Mouse (Mus musculus): Measurements from ENCODE around the gene Mast3. TPM values are rescaled to one million over a fixed set of nuclear protein-coding genes. Genes with fewer than 3 reads are reported as not detected.
A peak's percentile ranks its signal among the peaks of the same experiment; 100 is the strongest.

The Mast3 gene
- polyA plus RNA-seq, 1 experiment: 32.5 TPM

DNA sequence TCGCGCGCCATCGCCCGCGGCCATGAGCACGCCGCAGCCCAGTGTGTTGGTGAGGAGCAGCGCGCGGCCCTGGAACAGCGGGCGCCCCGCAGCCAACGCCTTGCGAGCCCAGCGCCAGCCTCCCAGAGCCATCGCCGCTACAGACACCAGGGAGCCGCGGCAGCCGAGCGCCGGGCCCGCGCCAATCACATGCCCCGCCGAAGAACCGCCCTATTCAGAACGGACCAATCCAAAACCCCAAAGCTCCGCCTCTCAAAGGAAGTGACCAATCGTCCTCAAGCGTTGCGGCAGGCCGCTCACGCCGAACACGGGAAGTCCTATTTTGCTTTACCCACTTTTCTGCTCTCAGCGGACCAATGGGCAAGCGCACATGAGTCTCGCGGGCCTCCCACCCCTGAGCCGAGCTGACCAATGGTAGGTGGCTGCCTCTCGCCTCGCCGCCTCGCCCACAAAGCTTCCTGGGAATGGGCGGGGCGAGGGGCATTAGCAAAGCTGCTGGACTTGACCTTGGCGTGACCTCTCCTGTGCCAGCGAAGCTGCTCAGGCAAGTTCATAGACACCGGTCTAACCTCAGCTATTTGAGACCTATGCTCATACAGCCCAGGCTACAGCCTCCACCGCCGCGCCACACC is 44.0 kb downstream of the Mast3 start, which contains the start of gene Mpv17l2:
Gene Mpv17l2 (minus strand): TSS at position 172 of the 632 bp plus-strand sequence.
- Histone ChIP-seq H3K4me3 (ENCODE audit: insufficient read depth, poor library complexity, severe bottlenecking) (peak within 1 kb of the TSS; percentile 60), H3K79me2 (ENCODE audit: control insufficient read depth, insufficient read depth) (peaks cover 25% of the 10 kb centered on the region), H3ac (ENCODE audit: control insufficient read depth, insufficient read length, low read depth) (peak within 1 kb of the TSS; percentile 80), H3K27me3 (ENCODE audit: control insufficient read depth, insufficient read depth, insufficient read length) (no peaks in the 10 kb centered on the region), H3K36me3 (ENCODE audit: control insufficient read depth, insufficient read depth) (peaks cover 28% of the 10 kb centered on the region), H3K79me3 (ENCODE audit: low read depth) (peaks cover 5% of the 10 kb centered on the region)
- TF ChIP-seq MYOG (IDR thresholded peaks at IDR 0.05; ENCODE audit: control insufficient read depth, extremely low read depth, insufficient read length) (no peak), USF1 (IDR thresholded peaks at IDR 0.05; ENCODE audit: low read depth) (peak; percentile 47), MAX (IDR thresholded peaks at IDR 0.05) (peak; percentile 69)

DNA sequence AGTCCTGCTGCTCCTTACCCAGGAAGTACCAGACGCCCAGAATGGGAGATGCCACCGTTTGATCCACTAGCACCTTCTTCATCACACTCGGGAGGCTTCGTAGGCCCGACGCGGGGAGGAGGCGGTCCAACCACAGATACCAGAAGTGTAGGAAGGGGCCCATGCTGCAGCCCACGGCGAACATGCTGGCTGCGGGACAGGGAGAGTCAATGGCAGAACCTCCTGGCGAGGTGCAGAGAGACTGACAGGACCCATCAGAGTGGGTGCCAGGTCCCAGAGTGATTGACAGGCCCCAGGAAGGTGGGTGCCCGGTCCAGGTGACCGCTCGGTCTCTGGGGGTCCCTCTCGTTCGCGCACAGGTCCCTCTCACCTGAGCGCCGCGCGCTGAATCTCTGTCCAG is 44.5 kb downstream of the Mast3 start:
- Histone ChIP-seq H3K36me3 (ENCODE audit: control insufficient read depth, insufficient read depth) (peaks cover 28% of the 10 kb centered on the region), H3K79me2 (ENCODE audit: control insufficient read depth, insufficient read depth) (peaks cover 24% of the 10 kb centered on the region), H3ac (ENCODE audit: control insufficient read depth, insufficient read length, low read depth) (peak overlapping the region; percentile 80), H3K4me3 (ENCODE audit: insufficient read depth, poor library complexity, severe bottlenecking) (peak overlapping the region; percentile 60), H3K27me3 (ENCODE audit: control insufficient read depth, insufficient read depth, insufficient read length) (no peaks in the 10 kb centered on the region), H3K79me3 (ENCODE audit: low read depth) (peaks cover 4% of the 10 kb centered on the region)
- TF ChIP-seq MYOD1 (IDR thresholded peaks at IDR 0.05; ENCODE audit: control insufficient read depth, insufficient read length, low read depth) (no peak), FOSL1 (IDR thresholded peaks at IDR 0.05; ENCODE audit: insufficient read depth, low read length, poor library complexity, severe bottlenecking) (no peak), MYOG (IDR thresholded peaks at IDR 0.05; ENCODE audit: control insufficient read depth, extremely low read depth, insufficient read length) (no peak), MAX (IDR thresholded peaks at IDR 0.05) (no peak), CEBPB (IDR thresholded peaks at IDR 0.05; ENCODE audit: low read depth) (no peak), USF1 (IDR thresholded peaks at IDR 0.05; ENCODE audit: low read depth) (no peak), CTCF (IDR thresholded peaks at IDR 0.05; ENCODE audit: control insufficient read depth, insufficient read depth, insufficient read length) (no peak)

GRCm38 (mm10) chr8:70758616-70759561 is 46.0 kb downstream of the Mast3 start:
- H3K4me3 ChIP-seq (ENCODE audit: insufficient read depth, poor library complexity, severe bottlenecking): no peak overlapping the region
- no peak overlapping the region for H3ac ChIP-seq (ENCODE audit: control insufficient read depth, insufficient read length, low read depth)
- TF ChIP-seq USF1 (IDR thresholded peaks at IDR 0.05; ENCODE audit: low read depth): no peak
- no peak for TF ChIP-seq MAX (IDR thresholded peaks at IDR 0.05)
- no peak for TF ChIP-seq CEBPB (IDR thresholded peaks at IDR 0.05; ENCODE audit: low read depth)
- no peak for TF ChIP-seq CTCF (IDR thresholded peaks at IDR 0.05; ENCODE audit: control insufficient read depth, insufficient read depth, insufficient read length)
- TF ChIP-seq FOSL1 (IDR thresholded peaks at IDR 0.05; ENCODE audit: insufficient read depth, low read length, poor library complexity, severe bottlenecking): no peak
- no peak for TF ChIP-seq MYOD1 (IDR thresholded peaks at IDR 0.05; ENCODE audit: control insufficient read depth, insufficient read length, low read depth)
- no peak for TF ChIP-seq MYOG (IDR thresholded peaks at IDR 0.05; ENCODE audit: control insufficient read depth, extremely low read depth, insufficient read length)
- peaks cover 3% of the 10 kb centered on the region for H3K79me3 ChIP-seq (ENCODE audit: low read depth)
- peaks cover 18% of the 10 kb centered on the region for H3K36me3 ChIP-seq (ENCODE audit: control insufficient read depth, insufficient read depth)
- peaks cover 15% of the 10 kb centered on the region for H3K79me2 ChIP-seq (ENCODE audit: control insufficient read depth, insufficient read depth)
- no peaks in the 10 kb centered on the region for H3K27me3 ChIP-seq (ENCODE audit: control insufficient read depth, insufficient read depth, insufficient read length)

DNA sequence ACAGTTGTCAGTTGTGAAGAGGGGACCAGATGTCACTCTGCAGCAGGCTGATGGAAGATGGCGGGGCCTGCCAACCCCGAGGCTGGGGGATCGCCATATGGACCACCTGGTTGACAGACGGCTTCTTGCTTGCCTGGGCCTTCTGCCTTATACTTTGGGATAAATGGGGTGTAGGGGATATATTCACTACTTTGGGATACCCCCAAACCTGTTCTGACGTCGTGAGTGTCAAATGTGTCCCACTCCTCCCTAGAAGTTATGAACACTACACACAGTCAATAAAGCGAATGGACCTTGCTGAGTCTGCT is 46.6 kb downstream of the Mast3 start:
- H3K79me3 ChIP-seq (ENCODE audit: low read depth): peaks cover 3% of the 10 kb centered on the region
- TF ChIP-seq MAX (IDR thresholded peaks at IDR 0.05) (no peak), FOSL1 (IDR thresholded peaks at IDR 0.05; ENCODE audit: insufficient read depth, low read length, poor library complexity, severe bottlenecking) (no peak), CTCF (IDR thresholded peaks at IDR 0.05; ENCODE audit: control insufficient read depth, insufficient read depth, insufficient read length) (no peak), USF1 (IDR thresholded peaks at IDR 0.05; ENCODE audit: low read depth) (no peak), CEBPB (IDR thresholded peaks at IDR 0.05; ENCODE audit: low read depth) (no peak), MYOD1 (IDR thresholded peaks at IDR 0.05; ENCODE audit: control insufficient read depth, insufficient read length, low read depth) (no peak), MYOG (IDR thresholded peaks at IDR 0.05; ENCODE audit: control insufficient read depth, extremely low read depth, insufficient read length) (no peak)
- H3K79me2 ChIP-seq (ENCODE audit: control insufficient read depth, insufficient read depth): peaks cover 15% of the 10 kb centered on the region
- no peak overlapping the region for H3K4me3 ChIP-seq (ENCODE audit: insufficient read depth, poor library complexity, severe bottlenecking)
- no peaks in the 10 kb centered on the region for H3K27me3 ChIP-seq (ENCODE audit: control insufficient read depth, insufficient read depth, insufficient read length)
- H3K36me3 ChIP-seq (ENCODE audit: control insufficient read depth, insufficient read depth): peaks cover 17% of the 10 kb centered on the region
- H3ac ChIP-seq (ENCODE audit: control insufficient read depth, insufficient read length, low read depth): no peak overlapping the region

GRCm38 (mm10) chr8:70757523-70758307 is 47.1 kb downstream of the Mast3 start:
- Histone ChIP-seq H3K79me2 (ENCODE audit: control insufficient read depth, insufficient read depth) (peaks cover 15% of the 10 kb centered on the region), H3K4me3 (ENCODE audit: insufficient read depth, poor library complexity, severe bottlenecking) (no peak overlapping the region), H3K27me3 (ENCODE audit: control insufficient read depth, insufficient read depth, insufficient read length) (no peaks in the 10 kb centered on the region), H3ac (ENCODE audit: control insufficient read depth, insufficient read length, low read depth) (no peak overlapping the region), H3K79me3 (ENCODE audit: low read depth) (peaks cover 3% of the 10 kb centered on the region), H3K36me3 (ENCODE audit: control insufficient read depth, insufficient read depth) (peaks cover 12% of the 10 kb centered on the region)
- TF ChIP-seq CTCF (IDR thresholded peaks at IDR 0.05; ENCODE audit: control insufficient read depth, insufficient read depth, insufficient read length): peak; percentile 43
- TF ChIP-seq MAX (IDR thresholded peaks at IDR 0.05): no peak
- TF ChIP-seq USF1 (IDR thresholded peaks at IDR 0.05; ENCODE audit: low read depth): no peak
